Mouse (Mus musculus): ENCODE measurements around the gene Txk. TPM values are rescaled to one million over a fixed set of nuclear protein-coding genes. Genes with fewer than 3 reads are reported as not detected.

The Txk gene
- 92.5 TPM for polyA plus RNA-seq (2017; shearing (Covaris generic))

GRCm38 (mm10) chr5:72752585-72752984, at the start of gene Txk:
TSS of gene Txk (minus strand) at chr5:72752777.

GRCm38 (mm10) chr5:72647418-72647907, 105.1 kb downstream of the Txk start, which contains the start of gene Nipal1:
TSS of gene Nipal1 (plus strand) at chr5:72647795.

Other genes starting within 250 kb of the Txk start
- gene Corin, start 248.3 kb downstream of the Txk start, polyA plus RNA-seq (2017; shearing (Covaris generic)), result 0.16 TPM
- gene Nfxl1, start 193.1 kb downstream of the Txk start, polyA plus RNA-seq (2017; shearing (Covaris generic)), result 12.9 TPM
- gene Zar1, start 171.5 kb downstream of the Txk start, polyA plus RNA-seq (2017; shearing (Covaris generic)), result not detected
- not detected for gene Gm5868, start 165.2 kb downstream of the Txk start, polyA plus RNA-seq (2017; shearing (Covaris generic))
- 2.1 TPM for gene Cnga1, start 108.5 kb downstream of the Txk start, polyA plus RNA-seq (2017; shearing (Covaris generic))
- 36.3 TPM for gene Nipal1, start 105.0 kb downstream of the Txk start, polyA plus RNA-seq (2017; shearing (Covaris generic))
- gene Tec, start 115.7 kb upstream of the Txk start, polyA plus RNA-seq (2017; shearing (Covaris generic)), result 15.7 TPM
- gene Slain2, start 161.5 kb upstream of the Txk start, polyA plus RNA-seq (2017; shearing (Covaris generic)), result 67.2 TPM
- gene Gm10135, start 221.9 kb upstream of the Txk start, polyA plus RNA-seq (2017; shearing (Covaris generic)), result not detected

Measured in CD4-positive, CD25-positive, alpha-beta regulatory T cell (primary cell).